Mouse (Mus musculus) monocyte, adult 2 months (primary cell): ENCODE data around the gene Zfp239.
A peak's percentile ranks its signal among the peaks of the same experiment; 100 is the strongest.

Source experiments
- DNase-seq, 2 experiments: peaks; one replicate each; pipeline ENCODE4 v3.0.0; 2022; ENCODE audit warnings: low spot score in 2 of 2, low read depth in 1 of 2

The Zfp239 gene

GRCm38 (mm10) chr6:117878700-117879407 is 17.0 kb downstream of the Zfp239 start:
- DNase-seq, result no peak

- peak; percentile 98 to 100 for DNase-seq
Observed at GRCm38 (mm10) chr6:117879408-117880115, 17.7 kb downstream of the Zfp239 start.

- DNase-seq, result no peak
Observed at GRCm38 (mm10) chr6:117880394-117880838, 18.5 kb downstream of the Zfp239 start.

DNA sequence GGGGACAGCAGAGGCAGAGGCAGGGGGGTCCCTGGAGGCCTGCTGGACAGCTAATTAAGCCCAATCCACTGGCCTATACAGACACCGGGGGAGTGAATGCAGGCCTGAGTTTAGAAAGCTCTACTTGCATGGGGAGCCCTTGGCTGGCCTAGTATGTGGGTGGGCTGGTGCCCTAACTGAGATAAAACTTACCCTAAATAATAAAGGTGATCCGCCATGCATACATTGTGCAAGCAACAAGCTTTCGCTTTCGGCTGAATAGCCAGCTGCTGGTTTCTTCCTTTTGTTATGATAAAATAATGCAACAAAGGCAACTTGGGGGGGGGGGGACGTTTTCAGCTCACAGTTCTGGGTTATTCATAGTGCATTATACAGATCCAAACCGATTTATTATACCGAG is 19.3 kb downstream of the Zfp239 start:
- DNase-seq, result no peak

DNA sequence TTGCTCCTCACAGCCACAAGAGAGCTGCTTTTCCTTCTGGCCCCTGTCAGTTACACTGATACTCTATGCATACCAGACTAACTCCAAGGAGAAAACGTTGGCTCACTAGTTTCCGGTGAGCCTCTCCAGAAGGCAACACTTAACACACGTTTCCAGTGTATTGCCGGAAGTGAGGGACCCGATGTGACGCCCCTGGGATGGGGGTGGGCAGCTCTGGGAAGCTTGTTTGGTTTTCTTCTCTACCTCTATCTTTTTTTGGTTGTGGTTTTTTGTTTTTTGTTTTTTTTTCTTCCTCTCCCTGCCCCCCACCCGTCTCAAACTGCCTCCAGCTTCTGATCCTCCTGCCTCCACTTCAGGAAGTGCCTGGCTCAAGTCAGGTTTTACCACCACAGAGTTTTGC is 20.1 kb downstream of the Zfp239 start:
- no peak for DNase-seq

- DNase-seq, result no peak
Observed at GRCm38 (mm10) chr6:117885943-117886342, 24.0 kb downstream of the Zfp239 start.

DNA sequence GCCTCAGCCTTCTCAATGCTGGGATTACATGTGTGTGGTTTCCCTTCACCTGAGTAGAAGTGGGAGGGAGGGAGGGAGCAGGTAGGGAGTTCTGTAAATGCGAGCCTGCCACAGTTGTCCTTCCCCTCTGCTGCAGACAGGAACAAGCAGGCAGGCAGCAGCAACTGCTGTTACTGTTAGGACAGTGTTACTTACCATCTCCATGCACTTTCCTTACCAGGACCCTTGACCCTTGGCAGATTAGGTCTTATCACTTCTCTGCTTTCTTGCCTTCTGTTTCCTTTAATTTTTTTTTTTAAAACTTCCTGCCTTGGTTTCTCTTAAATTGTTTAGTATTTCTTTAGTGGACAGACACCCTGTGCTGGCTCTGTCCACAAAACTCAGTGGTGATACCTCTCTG is 26.1 kb downstream of the Zfp239 start:
- no peak for DNase-seq

DNA sequence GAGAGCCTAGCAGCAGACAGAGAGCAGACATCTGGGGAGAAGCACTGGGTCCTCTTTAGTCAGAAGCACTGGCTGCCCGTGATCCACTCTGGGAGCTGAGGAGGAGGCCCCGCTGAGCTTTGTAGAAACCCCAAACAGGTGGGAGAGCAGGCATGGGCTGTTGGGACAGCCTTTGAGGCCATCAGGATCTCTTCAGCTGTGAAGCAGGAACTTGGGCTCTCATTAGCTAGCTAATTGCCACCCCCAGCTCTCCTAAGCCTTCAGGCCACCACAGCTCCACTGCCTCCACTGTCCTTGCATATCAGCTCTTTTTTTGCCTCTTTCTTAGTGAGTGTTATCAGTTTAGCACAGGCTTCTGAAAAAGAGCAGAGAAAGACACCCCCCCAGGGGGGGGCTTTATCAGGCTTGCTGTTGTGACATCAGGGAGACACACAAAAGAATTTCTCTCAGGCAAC is 26.8 kb downstream of the Zfp239 start:
- no peak for DNase-seq

DNA sequence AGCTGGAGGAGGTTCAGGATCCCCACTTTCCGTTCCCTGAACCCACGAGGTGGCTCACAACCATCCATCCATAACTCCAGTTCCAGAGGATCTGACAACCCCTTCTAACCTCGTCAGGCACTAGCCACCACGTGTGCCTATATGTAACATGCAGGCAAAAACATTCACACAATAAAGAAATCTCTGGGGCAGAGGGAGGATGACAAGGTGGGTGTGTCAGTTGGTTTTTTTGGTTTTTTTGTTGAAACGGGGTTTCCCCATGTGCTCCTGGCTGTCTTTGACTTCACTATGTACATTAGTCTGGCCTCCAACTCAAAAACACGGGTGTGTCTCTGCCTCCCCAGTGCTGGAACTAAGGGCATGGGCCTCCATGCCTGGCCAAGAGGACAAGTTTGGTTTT is 28.4 kb downstream of the Zfp239 start:
- DNase-seq, result no peak

DNA sequence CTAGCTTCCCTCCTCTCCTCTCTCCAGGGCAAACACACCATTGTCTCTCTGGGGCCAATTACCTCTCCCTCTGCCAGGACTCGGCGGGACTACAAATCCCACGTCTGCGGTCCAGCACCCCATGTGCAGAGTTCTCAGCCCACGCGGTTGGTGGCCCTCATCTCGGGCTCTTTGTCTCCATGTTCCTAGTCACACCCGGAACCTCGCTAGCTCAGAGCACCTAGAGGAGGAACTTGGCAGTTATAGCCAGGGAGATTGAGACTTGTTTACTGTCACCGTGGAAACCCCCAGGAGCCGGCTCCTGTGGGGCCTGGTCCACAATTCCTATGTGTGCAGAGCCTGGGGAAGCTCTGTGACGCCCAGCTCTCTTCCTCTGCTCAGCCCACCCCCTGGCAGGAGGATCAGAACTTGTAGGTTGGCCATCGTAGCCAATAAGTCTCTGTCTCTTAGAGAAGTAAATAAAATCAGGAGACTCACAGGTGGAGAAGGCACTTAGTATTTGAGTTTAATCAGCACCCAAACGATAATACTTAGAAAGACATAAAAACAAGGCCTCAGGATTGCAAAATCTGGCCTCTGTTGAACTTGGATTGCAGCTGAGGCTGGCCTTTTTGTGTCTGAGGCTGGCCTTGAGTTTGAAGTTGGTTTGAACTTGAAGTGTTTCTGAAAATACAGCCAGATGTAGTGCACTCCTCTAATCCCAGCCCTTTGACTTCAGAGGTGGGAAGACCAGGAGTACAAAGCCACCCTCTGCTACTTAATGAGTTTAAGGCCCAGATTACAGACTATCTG is 29.7 kb downstream of the Zfp239 start:
- DNase-seq, result no peak

DNA sequence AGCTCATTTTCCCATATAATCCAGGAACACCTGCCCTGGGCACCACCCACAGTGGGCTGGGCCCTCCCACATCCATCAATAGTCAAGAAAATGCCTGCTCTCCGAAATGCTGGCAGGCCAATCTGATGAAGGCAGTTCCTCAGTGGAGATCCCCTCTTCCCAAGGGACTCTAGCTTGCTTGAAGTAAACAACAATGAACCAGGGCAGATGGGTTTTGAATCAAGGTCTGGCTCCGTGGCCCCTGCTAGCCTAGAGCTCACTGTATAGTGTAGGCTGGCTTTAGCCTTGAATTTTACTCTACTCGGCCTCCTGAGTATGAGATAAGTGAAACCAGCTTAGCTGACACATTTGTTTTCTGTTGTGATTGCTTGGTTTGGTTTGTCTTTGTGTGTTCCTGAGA is 30.5 kb downstream of the Zfp239 start:
- no peak for DNase-seq

DNA sequence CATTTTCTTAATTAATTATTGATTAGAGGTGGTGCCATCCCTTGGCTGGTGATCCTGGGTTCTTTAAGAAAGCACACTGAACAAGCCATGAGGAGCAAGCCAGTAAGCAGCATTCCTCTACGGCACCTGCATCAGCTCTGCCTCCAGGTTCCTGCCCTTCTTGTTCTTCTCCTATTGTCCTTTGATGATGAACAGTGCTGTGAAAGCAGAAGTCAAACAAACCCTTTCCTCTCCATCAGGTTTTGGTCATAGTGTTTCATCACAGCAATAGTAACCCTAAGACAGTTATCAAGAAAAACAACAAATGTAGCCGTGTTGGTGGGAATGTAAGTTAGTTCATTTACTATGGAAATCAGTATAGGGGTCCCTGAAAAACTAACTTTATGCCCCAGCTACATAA is 31.5 kb downstream of the Zfp239 start:
- DNase-seq, result no peak

DNA sequence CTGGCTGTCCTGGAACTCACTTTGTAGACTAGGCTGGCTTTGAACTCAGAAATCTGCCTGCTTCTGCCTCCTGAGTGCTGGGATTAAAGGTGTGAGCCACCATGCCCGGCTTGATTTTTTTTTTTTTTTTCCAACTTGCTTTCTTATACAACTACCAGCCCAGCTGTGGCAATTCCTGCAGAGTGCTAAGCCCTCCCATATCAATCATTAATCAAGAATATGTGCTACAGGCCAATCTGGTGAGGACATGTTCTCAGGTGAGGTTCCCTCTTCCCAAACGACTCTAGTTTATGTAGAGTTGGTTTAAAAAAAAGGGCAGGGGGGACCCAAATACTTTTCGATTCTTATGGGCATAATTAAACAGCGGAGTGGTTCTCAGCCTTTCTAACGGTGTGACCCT is 35.9 kb downstream of the Zfp239 start:
- no peak for DNase-seq

GRCm38 (mm10) chr6:117900126-117901080 is 38.5 kb downstream of the Zfp239 start, which contains the start of gene Hnrnpf:
Hnrnpf (plus strand) TSS chr6:117900324.
- DNase-seq, result no peak

DNA sequence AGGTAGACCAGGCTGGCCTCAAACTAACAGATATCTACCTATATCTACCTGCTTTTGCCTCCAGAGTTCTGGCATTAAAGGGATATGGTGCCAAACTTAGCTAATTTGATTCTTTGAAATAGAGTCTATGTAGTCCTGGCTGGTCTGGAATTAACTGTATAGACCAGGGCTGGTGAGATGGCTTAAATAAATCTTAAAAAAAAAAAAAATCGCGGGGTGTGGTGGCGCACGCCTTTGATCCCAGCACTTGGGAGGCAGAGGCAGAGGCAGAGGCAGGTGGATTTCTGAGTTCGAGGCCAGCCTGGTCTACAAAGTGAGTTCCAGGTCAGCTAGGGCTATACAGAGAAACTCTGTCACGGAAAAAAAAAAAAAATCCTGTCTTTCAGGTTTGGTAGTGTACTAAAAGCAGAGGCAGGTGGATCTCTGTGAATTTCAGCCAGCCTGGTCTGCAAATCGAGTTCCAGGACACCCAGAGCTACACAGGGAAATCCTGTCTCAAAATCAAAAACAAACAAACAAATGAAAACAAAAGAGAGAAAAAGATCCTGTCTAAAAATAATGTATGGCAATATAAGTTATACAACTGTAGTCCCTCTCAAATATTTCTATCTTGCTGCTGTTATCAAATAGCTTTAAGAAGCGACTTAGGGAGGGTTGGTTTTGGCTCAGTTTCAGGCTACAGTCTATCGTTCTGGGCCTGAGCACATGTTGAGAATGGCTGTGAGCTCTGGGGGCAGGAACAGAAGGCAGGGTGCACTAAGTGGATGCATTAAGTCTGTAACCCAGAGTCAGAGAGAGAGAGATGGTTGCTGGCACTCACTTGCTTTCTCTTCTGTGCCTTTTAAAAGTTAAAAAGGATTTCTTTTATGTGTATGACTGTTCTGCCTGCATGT is 39.9 kb downstream of the Zfp239 start:
- no peak for DNase-seq

DNA sequence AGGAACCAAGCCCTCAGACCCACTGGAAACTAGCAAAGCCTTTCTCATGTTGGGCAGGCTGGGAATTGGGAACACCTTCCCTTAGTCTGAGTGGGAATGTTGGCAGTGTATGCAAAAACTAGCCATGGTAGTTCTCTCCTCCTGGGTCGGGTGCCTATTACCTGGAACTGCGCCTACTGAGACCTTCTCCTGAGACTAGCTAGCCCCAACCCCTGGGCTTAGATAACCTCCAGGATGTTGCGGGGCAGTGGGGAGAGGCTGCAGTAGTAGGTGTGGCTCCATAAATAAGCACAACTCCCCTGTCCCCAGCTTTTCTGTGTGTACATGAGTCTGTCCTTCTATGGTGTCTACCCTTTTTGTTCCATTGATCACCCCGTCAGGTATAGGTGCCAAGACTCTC is 40.7 kb downstream of the Zfp239 start:
- no peak for DNase-seq

GRCm38 (mm10) chr6:117903836-117904235 is 41.9 kb downstream of the Zfp239 start:
- DNase-seq, result no peak

- no peak for DNase-seq
Observed at GRCm38 (mm10) chr6:117905260-117905930, 43.5 kb downstream of the Zfp239 start.

DNA sequence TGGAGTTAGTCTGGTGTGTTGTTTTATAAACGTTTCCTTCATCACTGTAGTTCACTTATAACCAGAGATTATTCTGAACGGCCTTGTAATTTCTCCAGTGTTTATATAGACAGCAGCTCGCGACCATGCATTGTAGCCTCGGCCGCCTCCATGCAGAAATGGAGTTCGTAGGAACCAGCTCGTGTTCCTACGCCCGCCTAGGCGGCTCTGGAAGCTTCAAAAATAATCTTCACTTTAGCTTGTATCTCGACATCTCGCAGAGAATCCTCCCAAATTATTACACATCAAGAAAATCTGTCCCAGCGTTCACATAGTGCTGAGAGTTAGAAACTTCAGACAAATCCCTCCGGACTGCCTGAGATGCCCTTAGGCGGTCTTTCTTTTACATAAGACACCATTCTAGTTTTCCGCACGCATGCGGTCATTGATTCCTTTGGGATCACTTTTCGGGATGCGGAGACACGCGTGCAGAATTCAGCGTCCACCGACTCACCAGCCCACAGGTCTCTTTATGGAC is 44.2 kb downstream of the Zfp239 start:
- no peak for DNase-seq
